Mouse (Mus musculus) T-cell, adult 2 months (primary cell): ENCODE results near the gene Zbtb43.
A peak's percentile ranks its signal among the peaks of the same experiment; 100 is the strongest.

ENCODE experiments used
- DNase-seq: peaks from one replicate; pipeline ENCODE4 v3.0.0; 2022; ENCODE audit warnings: low spot score

Zbtb43 gene

GRCm38 (mm10) chr2:33429339-33429738 is 39.0 kb downstream of the Zbtb43 start:
- peak; percentile 18 for DNase-seq

DNA sequence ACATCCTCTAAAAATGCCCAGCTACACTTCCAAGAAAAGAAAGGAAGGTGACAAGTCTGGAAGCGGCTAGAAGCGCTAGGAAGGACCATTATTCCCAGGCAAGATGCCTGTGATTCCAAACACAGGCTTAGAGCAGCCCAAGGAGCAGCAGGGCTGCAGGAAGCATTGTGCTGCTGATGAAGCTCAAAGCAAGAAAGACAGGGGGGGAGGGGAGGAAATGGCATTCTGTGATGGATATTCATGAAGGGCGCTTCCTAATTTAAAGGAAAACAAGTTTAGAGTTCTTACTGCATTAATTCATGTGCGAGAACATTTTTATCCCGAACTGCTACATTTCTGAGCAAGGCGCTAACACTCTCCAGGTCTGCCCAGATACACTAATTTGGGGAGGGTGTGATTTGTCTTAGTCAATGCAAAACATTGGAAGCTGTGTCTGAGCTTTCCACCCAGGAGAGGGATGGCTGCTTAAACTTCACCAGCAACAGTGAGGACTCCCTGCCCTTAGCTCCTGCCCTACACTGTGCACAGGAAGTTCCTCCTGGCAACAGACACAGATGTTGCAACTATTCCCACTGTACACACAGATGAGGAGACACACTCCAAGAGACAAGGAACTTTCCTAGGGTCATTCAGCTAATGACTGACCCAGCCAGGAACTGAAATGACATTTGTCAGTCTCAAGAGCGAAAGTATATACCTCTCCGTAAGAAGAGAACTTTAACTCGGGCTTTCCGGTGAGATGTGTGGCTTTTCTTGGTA is 41.5 kb downstream of the Zbtb43 start:
- DNase-seq: no peak

- DNase-seq: no peak
Measured at GRCm38 (mm10) chr2:33417454-33417853, 50.9 kb downstream of the Zbtb43 start.

DNA sequence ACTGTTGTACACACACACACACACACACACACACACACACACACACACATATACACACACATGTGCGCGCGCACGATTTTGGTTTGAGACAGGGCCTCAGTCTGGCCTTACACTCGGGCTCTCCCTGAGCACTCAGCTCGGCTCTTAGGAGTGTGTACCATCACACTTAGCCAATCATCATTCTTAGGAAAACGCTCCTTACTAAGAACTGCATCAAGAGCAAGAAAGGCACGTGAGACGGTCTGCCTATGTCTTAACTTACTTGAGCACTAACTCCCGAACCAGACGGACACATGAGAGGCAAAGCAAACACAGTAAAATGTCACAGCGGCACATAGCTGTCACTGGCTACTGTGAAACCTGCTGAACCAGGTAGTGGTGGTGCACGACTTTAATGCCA is 54.3 kb downstream of the Zbtb43 start:
- DNase-seq: no peak

DNA sequence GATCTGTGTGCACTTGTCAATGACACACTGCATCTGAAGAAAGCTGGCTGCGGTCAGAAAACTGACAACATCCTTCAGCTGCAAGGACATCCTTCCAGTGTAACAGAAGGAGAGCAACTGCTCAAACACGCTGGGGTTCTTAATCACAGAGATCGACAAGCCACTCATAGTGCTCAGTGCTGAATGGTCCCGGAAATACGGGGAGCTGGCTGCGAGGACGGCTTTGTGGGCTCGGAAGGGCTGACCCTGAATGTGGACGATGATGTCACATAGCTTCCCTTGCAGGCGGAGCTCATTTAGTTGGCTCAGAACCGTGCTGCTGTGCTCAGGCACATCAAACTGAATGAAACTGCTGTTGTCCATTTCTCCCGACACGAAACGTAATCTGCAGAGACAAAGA is 56.2 kb downstream of the Zbtb43 start:
- no peak for DNase-seq

DNA sequence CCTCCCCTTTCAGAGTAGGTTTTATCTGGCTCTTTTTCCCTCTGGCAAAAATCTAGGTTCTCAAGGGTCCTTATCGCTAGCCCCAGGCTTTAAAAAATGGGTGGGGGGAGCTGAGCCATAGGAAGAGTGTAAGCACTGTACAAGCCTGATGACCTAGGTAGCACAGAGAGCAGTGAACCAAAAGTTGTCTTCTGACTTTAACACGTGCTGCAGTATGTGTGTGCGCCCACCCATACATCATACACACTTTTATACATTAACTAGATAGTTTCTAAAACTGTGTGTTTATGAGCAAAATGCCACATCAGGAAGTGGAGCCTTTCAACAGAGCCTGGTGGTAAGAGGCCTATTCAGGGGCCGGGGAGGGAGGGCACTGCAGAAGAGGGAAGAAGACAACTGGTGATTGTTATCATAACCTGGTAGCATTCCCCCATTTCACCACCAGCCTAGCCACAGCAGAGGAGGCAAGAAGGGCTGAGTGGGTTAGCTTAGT is 64.8 kb downstream of the Zbtb43 start:
- DNase-seq: peak; percentile 14

DNA sequence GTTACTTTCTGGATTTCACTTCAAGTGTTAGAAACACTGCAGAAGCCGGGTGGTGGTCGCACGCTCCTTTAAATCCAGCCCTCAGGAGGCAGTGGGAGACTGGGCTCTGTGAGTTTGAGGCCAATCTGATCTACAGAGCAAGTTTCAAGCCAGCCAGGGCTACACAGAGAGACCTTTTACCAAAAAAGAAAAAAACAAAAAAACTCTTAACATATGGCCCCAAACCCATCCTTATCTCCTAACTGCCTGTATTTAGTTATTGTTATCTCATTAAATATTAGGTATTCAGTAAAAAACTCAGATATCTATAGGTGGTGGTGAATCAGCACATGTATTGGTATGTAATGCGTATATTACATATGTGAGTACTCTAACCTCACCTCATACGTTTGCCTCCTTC is 65.7 kb downstream of the Zbtb43 start:
- no peak for DNase-seq

DNA sequence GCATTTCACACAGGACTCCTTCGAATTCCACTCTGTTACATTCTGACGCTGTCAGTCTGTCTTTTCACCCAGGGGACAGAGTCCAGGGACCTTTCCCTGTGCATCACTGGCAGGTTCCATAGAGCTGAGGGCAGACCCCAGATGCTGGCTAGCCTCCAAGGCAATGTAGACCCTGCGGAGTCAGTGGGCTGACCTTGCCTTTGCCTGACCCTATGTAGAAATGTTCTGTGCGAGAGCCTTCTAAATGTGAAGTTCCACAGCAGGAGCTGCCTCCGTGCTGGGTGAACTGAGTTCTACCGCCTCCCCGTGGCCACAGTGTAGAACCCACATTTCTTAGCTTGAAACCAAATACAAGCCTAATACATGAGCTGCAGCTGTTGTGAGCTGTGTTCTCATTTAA is 66.1 kb downstream of the Zbtb43 start:
- DNase-seq: peak; percentile 18

DNA sequence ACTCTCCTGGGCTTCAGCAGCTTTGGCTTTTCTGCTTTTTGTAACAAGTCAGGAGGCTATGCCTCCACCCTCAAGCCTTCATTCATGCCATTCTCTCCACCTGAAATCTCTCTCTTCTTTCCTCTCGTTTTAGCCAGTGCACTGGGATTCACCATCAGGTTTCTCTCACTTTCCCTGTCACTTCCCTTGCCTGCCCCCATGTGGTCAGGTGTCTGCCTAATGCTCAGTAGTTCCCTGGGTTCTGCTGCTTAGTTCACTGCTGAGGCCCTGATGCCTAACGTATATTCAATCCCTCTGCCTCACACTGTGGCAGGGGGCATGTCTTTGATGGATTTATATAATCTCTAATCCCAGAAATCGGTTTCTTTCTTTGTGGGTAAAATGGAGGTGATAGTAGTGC is 67.1 kb downstream of the Zbtb43 start:
- no peak for DNase-seq

DNA sequence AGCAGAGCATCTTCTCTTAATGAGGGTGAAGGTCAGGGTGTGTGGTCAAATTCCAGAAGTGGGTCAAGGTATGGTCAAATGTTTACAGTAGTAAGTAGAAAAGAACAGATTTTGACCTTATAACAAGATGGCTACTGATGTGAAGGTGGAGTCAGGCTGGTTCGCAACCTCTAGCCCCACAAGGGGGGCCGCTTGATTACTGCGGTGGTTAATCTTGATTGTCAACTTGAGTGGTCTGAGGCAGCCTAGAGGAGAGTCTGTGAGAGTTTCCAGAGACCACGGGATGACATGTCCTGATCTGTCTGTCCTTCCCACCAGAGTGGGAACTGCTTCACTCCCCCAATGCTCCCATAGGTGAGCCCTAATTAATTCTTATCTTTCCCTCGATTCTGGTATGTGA is 67.8 kb downstream of the Zbtb43 start:
- no peak for DNase-seq
